Mouse (Mus musculus) kidney, embryonic 15.5 days (tissue): ENCODE data around the gene BC028528. TPM values are rescaled to one million over a fixed set of nuclear protein-coding genes. Genes with fewer than 3 reads are reported as not detected.

Experiments used
- ATAC-seq: fragments of 200-750 bp; cut with Nextera tagmentation; replicated peaks from 2 replicates; pipeline ENCODE4 v1.8.0; 2017; ENCODE audit warnings: moderate TSS enrichment; ENCODE audit not compliant: low FRiP score
- H3K27ac ChIP-seq: fragments of 300-500 bp; sonication (generic); 2 replicates; pipeline ENCODE4 v1.5.1; 2015; ENCODE audit warnings: mild to moderate bottlenecking, inconsistent platforms
- H3K27me3 ChIP-seq: fragments of 300-500 bp; sonication (generic); 2 replicates; pipeline ENCODE4 v1.6.1; 2015; ENCODE audit warnings: inconsistent platforms
- H3K36me3 ChIP-seq: fragments of 300-500 bp; sonication (generic); 2 replicates; pipeline ENCODE4 v1.6.1; 2015; ENCODE audit warnings: inconsistent platforms
- H3K4me1 ChIP-seq: fragments of 300-500 bp; sonication (generic); 2 replicates; pipeline ENCODE4 v1.6.1; 2015; ENCODE audit warnings: inconsistent platforms
- H3K4me2 ChIP-seq: fragments of 300-500 bp; sonication (generic); 2 replicates; pipeline ENCODE4 v1.6.1; 2015; ENCODE audit warnings: moderate library complexity, mild to moderate bottlenecking, inconsistent platforms
- H3K4me3 ChIP-seq: fragments of 300-500 bp; sonication (generic); replicated peaks from 2 replicates; pipeline ENCODE4 v1.5.1; 2015; ENCODE audit warnings: mild to moderate bottlenecking, inconsistent platforms
- H3K9ac ChIP-seq: fragments of 300-500 bp; sonication (generic); 2 replicates; pipeline ENCODE4 v1.6.1; 2015; ENCODE audit warnings: mild to moderate bottlenecking, inconsistent platforms
- H3K9me3 ChIP-seq: fragments of 300-500 bp; sonication (generic); replicated peaks from 2 replicates; pipeline ENCODE4 v1.6.1; 2016; ENCODE audit warnings: inconsistent platforms
- WGBS: fragments of 180-500 bp; shearing (Covaris S2); methylation state at CpG from one replicate; pipeline ENCODE4 v1.1.7; 2015; ENCODE audit warnings: mixed read lengths; 5-methylcytosine and 5-hydroxymethylcytosine counted together
- polyA plus RNA-seq: library from polyadenylated mRNA; unstranded; fragments of >200 nt; fragmentation: Nextera tagmentation; extraction: Ambion mirVana; gene quantifications from 2 replicates; pipeline ENCODE4 v1.2.1, GENCODE M21; 2015

BC028528 gene
- 38.0 and 42.3 TPM in 2 replicates for polyA plus RNA-seq

GRCm38 (mm10) chr3:95891211-95892065 lies at the start of gene BC028528:
BC028528 (minus strand) TSS chr3:95892005.
- peak within 1 kb of the TSS; percentile 40 for H3K4me3 ChIP-seq

GRCm38 (mm10) chr3:95938835-95939234 lies 47.0 kb upstream of the BC028528 start:
- Histone ChIP-seq H3K4me2 (no peak overlapping the region), H3K9me3 (no peaks in the 10 kb centered on the region), H3K27ac (no peak overlapping the region), H3K27me3 (no peaks in the 10 kb centered on the region), H3K4me1 (peaks cover 11% of the 10 kb centered on the region), H3K4me3 (no peak overlapping the region), H3K9ac (no peak overlapping the region), H3K36me3 (peaks cover 96% of the 10 kb centered on the region)
- no peak for ATAC-seq
- WGBS, result 97% methylated on average over 15 of the region's 15 CpGs

More at GRCm38 (mm10) chr3:95891211-95892065, at the start of gene BC028528:
- H3K4me1 ChIP-seq, result peaks cover 54% of the 10 kb centered on the region
- peak within 1 kb of the TSS; percentile 14; the same call in 1 of the 2 replicates for H3K9ac ChIP-seq
- 17% methylated on average over 12 of the region's 12 CpGs for WGBS
- H3K27ac ChIP-seq, result peak within 1 kb of the TSS; percentile 93
- H3K4me2 ChIP-seq, result peak within 1 kb of the TSS; percentile 52
- ATAC-seq, result no peak
- peaks cover 15% of the 10 kb centered on the region for H3K36me3 ChIP-seq
- no peaks in the 10 kb centered on the region for H3K27me3 ChIP-seq
- H3K9me3 ChIP-seq, result no peaks in the 10 kb centered on the region

- WGBS, result 96% methylated on average over 8 of the region's 8 CpGs
- peaks cover 97% of the 10 kb centered on the region for H3K36me3 ChIP-seq
These were observed 46.4 kb upstream of the BC028528 start for GRCm38 (mm10) chr3:95938217-95938616.

GRCm38 (mm10) chr3:95934448-95934847 lies 42.6 kb upstream of the BC028528 start:
- 91% methylated on average over 1 of the region's 1 CpGs for WGBS

More at GRCm38 (mm10) chr3:95938217-95938616, 46.4 kb upstream of the BC028528 start:
- H3K4me2 ChIP-seq, result no peak overlapping the region
- no peak for ATAC-seq
- no peak overlapping the region for H3K9ac ChIP-seq
- no peaks in the 10 kb centered on the region for H3K27me3 ChIP-seq
- H3K27ac ChIP-seq, result no peak overlapping the region
- H3K9me3 ChIP-seq, result no peaks in the 10 kb centered on the region
- H3K4me3 ChIP-seq, result no peak overlapping the region
- H3K4me1 ChIP-seq, result peaks cover 11% of the 10 kb centered on the region

GRCm38 (mm10) chr3:95933111-95933750 lies 41.4 kb upstream of the BC028528 start:
- Histone ChIP-seq H3K4me2 (no peak overlapping the region), H3K9ac (no peak overlapping the region), H3K27ac (no peak overlapping the region), H3K4me3 (no peak overlapping the region), H3K9me3 (no peaks in the 10 kb centered on the region), H3K4me1 (peaks cover 23% of the 10 kb centered on the region), H3K36me3 (peaks cover 49% of the 10 kb centered on the region), H3K27me3 (no peaks in the 10 kb centered on the region)
- 93% methylated on average over 7 of the region's 7 CpGs for WGBS
- ATAC-seq, result no peak

More at GRCm38 (mm10) chr3:95934448-95934847, 42.6 kb upstream of the BC028528 start:
- H3K27ac ChIP-seq, result no peak overlapping the region
- ATAC-seq, result no peak
- no peak overlapping the region for H3K4me2 ChIP-seq
- peaks cover 62% of the 10 kb centered on the region for H3K36me3 ChIP-seq
- no peak overlapping the region for H3K4me3 ChIP-seq
- peaks cover 19% of the 10 kb centered on the region for H3K4me1 ChIP-seq
- no peaks in the 10 kb centered on the region for H3K9me3 ChIP-seq
- H3K27me3 ChIP-seq, result no peaks in the 10 kb centered on the region
- no peak overlapping the region for H3K9ac ChIP-seq

GRCm38 (mm10) chr3:95932566-95932965 lies 40.8 kb upstream of the BC028528 start:
- no peak for ATAC-seq
- no peak overlapping the region for H3K9ac ChIP-seq
- H3K4me2 ChIP-seq, result 0 out of 2 replicates have a peak overlapping the region, but pooled peaks have one; percentile 2
- no peaks in the 10 kb centered on the region for H3K27me3 ChIP-seq
- peaks cover 28% of the 10 kb centered on the region for H3K4me1 ChIP-seq
- H3K4me3 ChIP-seq, result no peak overlapping the region
- no peak overlapping the region for H3K27ac ChIP-seq
- WGBS, result 84% methylated on average over 7 of the region's 7 CpGs
- H3K36me3 ChIP-seq, result peaks cover 43% of the 10 kb centered on the region
- H3K9me3 ChIP-seq, result no peaks in the 10 kb centered on the region

- H3K9me3 ChIP-seq, result no peaks in the 10 kb centered on the region
- no peaks in the 10 kb centered on the region for H3K27me3 ChIP-seq
- no peak for ATAC-seq
- no peak overlapping the region for H3K27ac ChIP-seq
- no peak overlapping the region for H3K9ac ChIP-seq
- H3K4me2 ChIP-seq, result 0 out of 2 replicates have a peak overlapping the region, but pooled peaks have one; percentile 2
- peaks cover 39% of the 10 kb centered on the region for H3K36me3 ChIP-seq
- no peak overlapping the region for H3K4me3 ChIP-seq
- peaks cover 28% of the 10 kb centered on the region for H3K4me1 ChIP-seq
- 59% methylated on average over 1 of the region's 1 CpGs for WGBS
These were observed 40.4 kb upstream of the BC028528 start for GRCm38 (mm10) chr3:95932157-95932556.

GRCm38 (mm10) chr3:95931471-95931870 lies 39.7 kb upstream of the BC028528 start:
- Histone ChIP-seq H3K4me3 (peak overlapping the region; percentile 90; the same call in 1 of the 2 replicates), H3K36me3 (peaks cover 32% of the 10 kb centered on the region), H3K9ac (no peak overlapping the region), H3K4me2 (peak overlapping the region; percentile 67; the same call in 1 of the 2 replicates), H3K27me3 (no peaks in the 10 kb centered on the region), H3K9me3 (no peaks in the 10 kb centered on the region), H3K4me1 (peaks cover 28% of the 10 kb centered on the region), H3K27ac (no peak overlapping the region)
- ATAC-seq, result no peak
- WGBS, result 90% methylated on average over 1 of the region's 1 CpGs

- no peak for ATAC-seq
- WGBS, result 1% methylated on average over 5 of the region's 5 CpGs
- peak overlapping the region; percentile 96 for H3K27ac ChIP-seq
- H3K27me3 ChIP-seq, result no peaks in the 10 kb centered on the region
- H3K9me3 ChIP-seq, result no peaks in the 10 kb centered on the region
- peaks cover 24% of the 10 kb centered on the region for H3K36me3 ChIP-seq
- peaks cover 28% of the 10 kb centered on the region for H3K4me1 ChIP-seq
- peak overlapping the region; percentile 67 for H3K4me2 ChIP-seq
- H3K9ac ChIP-seq, result peak overlapping the region; percentile 98
- peak overlapping the region; percentile 90 for H3K4me3 ChIP-seq
These were observed 38.6 kb upstream of the BC028528 start for GRCm38 (mm10) chr3:95930471-95930789.

- under 1% methylated on average over 105 of the region's 105 CpGs for WGBS
- Histone ChIP-seq H3K9ac (peak overlapping the region; percentile 98), H3K4me2 (peak overlapping the region; percentile 67), H3K4me1 (peaks cover 28% of the 10 kb centered on the region), H3K36me3 (peaks cover 18% of the 10 kb centered on the region), H3K27ac (peak overlapping the region; percentile 96), H3K4me3 (peak overlapping the region; percentile 90), H3K27me3 (no peaks in the 10 kb centered on the region), H3K9me3 (no peaks in the 10 kb centered on the region)
- ATAC-seq, result peak; percentile 26
These were observed 38.0 kb upstream of the BC028528 start for GRCm38 (mm10) chr3:95929581-95930470.

GRCm38 (mm10) chr3:95928658-95929503 lies 37.1 kb upstream of the BC028528 start, which contains the start of gene Anp32e:
Anp32e (plus strand) TSS chr3:95929246.
- Histone ChIP-seq H3K4me1 (peaks cover 28% of the 10 kb centered on the region), H3K9me3 (no peaks in the 10 kb centered on the region), H3K4me2 (peak within 1 kb of the TSS; percentile 70), H3K27ac (peak within 1 kb of the TSS; percentile 96), H3K9ac (peak within 1 kb of the TSS; percentile 98), H3K36me3 (peaks cover 8% of the 10 kb centered on the region), H3K27me3 (no peaks in the 10 kb centered on the region), H3K4me3 (peak within 1 kb of the TSS; percentile 90)
- ATAC-seq, result peak; percentile 100
- under 1% methylated on average over 49 of the region's 49 CpGs for WGBS
